Mouse (Mus musculus) kidney, embryonic 14.5 days (tissue): ENCODE results near the gene Stradb. TPM values are rescaled to one million over a fixed set of nuclear protein-coding genes. Genes with fewer than 3 reads are reported as not detected.

Experiments used
- ATAC-seq: fragments of 200-750 bp; cut with Nextera tagmentation; 2 replicates; pipeline ENCODE4 v1.8.0; 2017; ENCODE audit warnings: moderate number of reproducible peaks, mild to moderate bottlenecking, moderate TSS enrichment, moderate library complexity; ENCODE audit not compliant: low FRiP score, low TSS enrichment
- H3K27ac ChIP-seq: fragments of 300-500 bp; sonication (generic); 2 replicates; pipeline ENCODE4 v1.5.1; 2014; ENCODE audit warnings: low read depth, mild to moderate bottlenecking, low read length, moderate library complexity, mixed read lengths
- H3K27me3 ChIP-seq: fragments of 300-500 bp; sonication (generic); 2 replicates; pipeline ENCODE4 v1.6.1; 2014; ENCODE audit warnings: mild to moderate bottlenecking, low read length; ENCODE audit not compliant: control insufficient read depth, insufficient read depth
- H3K36me3 ChIP-seq: fragments of 300-500 bp; sonication (generic); 2 replicates; pipeline ENCODE4 v1.6.1; 2014; ENCODE audit warnings: low read length, mixed read lengths; ENCODE audit not compliant: control insufficient read depth, insufficient read depth
- H3K4me1 ChIP-seq: fragments of 300-500 bp; sonication (generic); 2 replicates; pipeline ENCODE4 v1.6.1; 2014; ENCODE audit warnings: low read length, mixed read lengths; ENCODE audit not compliant: control insufficient read depth, insufficient read depth
- H3K4me2 ChIP-seq: fragments of 300-500 bp; sonication (generic); replicated peaks from 2 replicates; pipeline ENCODE4 v1.6.1; 2014; ENCODE audit warnings: low read depth, mild to moderate bottlenecking, low read length
- H3K4me3 ChIP-seq: fragments of 300-500 bp; sonication (generic); 2 replicates; pipeline ENCODE4 v1.5.1; 2014; ENCODE audit warnings: mild to moderate bottlenecking, low read length
- H3K9ac ChIP-seq: fragments of 300-500 bp; sonication (generic); 2 replicates; pipeline ENCODE4 v1.6.1; 2014; ENCODE audit warnings: low read depth, mild to moderate bottlenecking, low read length, moderate library complexity
- H3K9me3 ChIP-seq: fragments of 300-500 bp; sonication (generic); 2 replicates; pipeline ENCODE4 v1.6.1; 2016; ENCODE audit warnings: low read length; ENCODE audit not compliant: control insufficient read depth
- WGBS: fragments of 180-500 bp; shearing (Covaris S2); extraction: QIAGEN DNeasy Blood & Tissue Kit; methylation state at CpG from one replicate; pipeline ENCODE4 v1.1.7; 2014; 5-methylcytosine and 5-hydroxymethylcytosine counted together
- polyA plus RNA-seq: library from polyadenylated mRNA; unstranded; fragments of >200 nt; fragmentation: Nextera tagmentation; extraction: Ambion mirVana; gene quantifications from 2 replicates; pipeline ENCODE4 v1.2.1, GENCODE M21; 2014

Stradb gene
- polyA plus RNA-seq, 1 experiment from 2014 or later: 24.9 TPM

DNA sequence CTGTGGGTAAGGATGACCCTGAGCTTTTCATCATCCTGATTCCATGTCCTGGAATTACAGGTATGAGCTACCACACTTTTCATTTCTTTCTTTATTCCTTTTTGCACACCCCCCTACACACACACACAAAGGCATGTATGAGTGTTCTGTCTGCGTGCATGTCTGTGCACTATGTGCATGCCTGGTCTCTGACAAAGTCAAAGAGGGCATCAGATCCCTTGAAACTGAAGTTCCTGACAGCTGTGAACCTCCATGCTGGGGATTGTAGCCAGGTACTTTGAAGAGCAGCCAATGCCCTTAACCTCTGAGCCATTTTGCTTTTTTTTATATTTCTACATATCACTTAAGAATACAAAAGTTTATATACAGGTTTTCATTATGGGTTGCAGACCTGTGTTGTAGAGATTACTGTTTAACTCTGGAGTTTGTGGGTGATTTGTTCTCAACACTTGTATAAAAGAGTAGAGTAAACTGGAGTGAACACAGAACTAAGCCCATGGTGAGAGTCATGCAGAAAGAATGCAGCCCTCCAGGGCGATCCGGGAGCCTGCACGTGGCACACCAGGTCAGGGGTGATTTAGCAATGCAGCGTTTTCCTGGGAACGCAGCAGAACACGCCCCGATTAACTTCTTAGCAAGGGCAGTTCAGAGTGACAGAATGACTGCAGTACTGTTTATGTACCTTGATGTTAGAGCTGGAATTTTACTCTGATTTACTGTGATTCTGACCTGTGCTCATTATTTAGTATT is 22.2 kb upstream of the Stradb start:
- no peak overlapping the region for H3K27ac ChIP-seq
- peaks cover 16% of the 10 kb centered on the region; the same call in 1 of the 2 replicates for H3K4me1 ChIP-seq
- H3K4me2 ChIP-seq: no peak overlapping the region
- no peak overlapping the region for H3K9ac ChIP-seq
- H3K27me3 ChIP-seq: no peaks in the 10 kb centered on the region
- no peaks in the 10 kb centered on the region for H3K9me3 ChIP-seq
- H3K4me3 ChIP-seq: no peak overlapping the region
- 11% methylated on average over 8 of the region's 8 CpGs for WGBS
- H3K36me3 ChIP-seq: peaks cover 2% of the 10 kb centered on the region
- peak; percentile 73; the same call in 1 of the 2 replicates for ATAC-seq

DNA sequence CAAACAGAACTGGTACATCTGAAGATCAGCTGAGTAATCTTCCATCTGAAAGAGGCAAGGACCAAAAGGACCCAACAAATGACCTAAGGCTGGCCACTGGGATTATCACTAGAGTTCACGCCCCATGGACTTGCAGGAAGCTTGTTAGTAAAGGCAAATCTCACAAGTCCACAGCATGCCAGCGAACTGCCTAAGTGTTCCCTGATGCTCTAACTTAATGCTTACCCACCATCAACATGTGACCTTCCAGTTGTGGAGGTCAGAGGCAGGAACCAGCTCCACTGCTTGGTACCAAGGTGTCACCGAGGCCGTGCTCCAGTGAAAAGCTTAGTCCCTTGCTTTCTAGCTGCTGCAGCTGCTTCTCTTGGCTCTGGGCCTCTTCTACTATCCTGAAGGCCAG is 21.5 kb upstream of the Stradb start:
- 0 out of 2 replicates have a peak, but pooled peaks have one; percentile 20 for ATAC-seq
- Histone ChIP-seq H3K9ac (no peak overlapping the region), H3K4me3 (no peak overlapping the region), H3K27me3 (no peaks in the 10 kb centered on the region), H3K4me1 (peaks cover 19% of the 10 kb centered on the region; the same call in 1 of the 2 replicates), H3K27ac (0 out of 2 replicates have a peak overlapping the region, but pooled peaks have one; percentile 11), H3K9me3 (no peaks in the 10 kb centered on the region), H3K36me3 (no peaks in the 10 kb centered on the region), H3K4me2 (no peak overlapping the region)
- WGBS: 64% methylated on average over 4 of the region's 4 CpGs

DNA sequence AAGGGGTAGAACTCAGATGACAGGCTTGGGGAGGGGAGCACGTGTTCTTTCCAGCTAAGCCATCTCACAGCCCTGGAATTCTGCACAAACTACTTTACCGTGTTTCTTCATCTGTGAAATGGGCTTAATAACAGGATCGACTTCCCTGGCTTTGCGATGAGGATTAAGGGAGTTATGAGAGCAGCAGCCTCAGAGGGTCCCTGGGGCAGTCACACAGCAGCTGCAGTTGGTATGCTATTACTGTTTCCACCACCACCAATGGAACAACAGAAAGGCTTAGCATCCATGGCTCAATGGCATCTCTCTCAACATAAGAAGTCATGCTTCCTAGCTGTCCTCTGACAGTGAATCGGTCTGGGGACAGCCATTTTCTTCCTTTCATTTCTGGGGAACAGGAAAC is 20.8 kb upstream of the Stradb start:
- no peaks in the 10 kb centered on the region for H3K27me3 ChIP-seq
- H3K9ac ChIP-seq: no peak overlapping the region
- H3K9me3 ChIP-seq: no peaks in the 10 kb centered on the region
- H3K36me3 ChIP-seq: no peaks in the 10 kb centered on the region
- H3K4me1 ChIP-seq: peaks cover 19% of the 10 kb centered on the region; the same call in 1 of the 2 replicates
- H3K4me2 ChIP-seq: no peak overlapping the region
- no peak for ATAC-seq
- WGBS: 84% methylated on average over 5 of the region's 5 CpGs
- H3K27ac ChIP-seq: no peak overlapping the region
- H3K4me3 ChIP-seq: no peak overlapping the region

DNA sequence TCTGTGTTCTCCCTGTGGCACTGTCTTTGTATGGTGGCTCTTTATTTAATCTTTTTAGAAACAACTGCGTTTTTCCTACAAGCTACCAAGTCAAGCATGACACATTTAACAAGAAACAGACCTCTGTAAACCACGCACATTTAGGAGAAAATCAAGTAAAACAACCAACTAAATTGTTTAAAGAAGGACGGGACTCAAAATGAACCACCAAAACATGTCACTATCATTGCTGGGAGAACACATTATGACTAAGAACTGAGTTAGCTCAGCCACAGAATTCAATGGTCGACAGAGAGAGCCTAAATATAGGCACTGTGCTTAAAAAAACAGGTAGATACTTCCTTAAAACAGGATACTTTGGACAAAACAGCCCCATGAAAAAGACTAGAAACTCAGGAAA is 20.3 kb upstream of the Stradb start:
- H3K4me3 ChIP-seq: no peak overlapping the region
- no peak overlapping the region for H3K4me2 ChIP-seq
- no peaks in the 10 kb centered on the region for H3K36me3 ChIP-seq
- WGBS: 68% methylated on average over 4 of the region's 4 CpGs
- H3K27ac ChIP-seq: no peak overlapping the region
- H3K9me3 ChIP-seq: no peaks in the 10 kb centered on the region
- H3K27me3 ChIP-seq: no peaks in the 10 kb centered on the region
- ATAC-seq: no peak
- H3K4me1 ChIP-seq: peaks cover 19% of the 10 kb centered on the region; the same call in 1 of the 2 replicates
- no peak overlapping the region for H3K9ac ChIP-seq

DNA sequence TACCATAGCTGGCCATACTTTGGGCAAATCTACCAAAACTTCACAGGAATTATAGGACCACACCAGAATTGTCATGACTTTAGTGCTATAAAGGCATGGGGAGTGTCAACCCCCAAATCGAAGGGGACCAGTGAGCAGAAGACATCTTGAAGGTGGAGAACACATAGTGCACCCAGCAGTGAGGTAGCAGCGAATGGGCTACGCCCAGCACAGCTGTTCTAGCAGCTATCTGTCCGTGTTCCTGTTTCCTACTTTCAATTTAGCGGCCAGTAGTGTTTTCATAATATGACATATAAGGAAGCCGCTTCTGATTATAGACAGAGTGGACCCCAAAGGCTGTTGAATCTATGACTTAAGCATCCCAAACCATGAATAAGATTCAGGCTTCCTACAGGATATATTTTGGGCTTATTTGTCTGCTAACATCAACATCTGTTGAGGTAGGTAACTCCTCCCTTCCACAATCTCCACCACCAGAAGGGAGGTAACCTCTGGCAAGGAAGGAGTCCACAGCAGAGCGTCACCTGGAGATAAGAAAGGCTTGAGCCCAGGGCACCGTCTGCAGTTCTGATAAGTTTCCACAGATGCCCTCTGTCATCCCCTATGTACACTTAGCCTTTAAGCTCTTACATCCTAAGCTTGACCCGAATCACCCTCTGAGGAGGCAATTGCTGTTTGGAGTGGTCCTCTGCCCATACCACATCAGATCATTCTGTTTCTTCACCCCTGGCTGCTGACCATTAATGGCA is 19.5 kb upstream of the Stradb start:
- 85% methylated on average over 9 of the region's 9 CpGs for WGBS
- Histone ChIP-seq H3K4me1 (peaks cover 19% of the 10 kb centered on the region; the same call in 1 of the 2 replicates), H3K9ac (no peak overlapping the region), H3K9me3 (no peaks in the 10 kb centered on the region), H3K4me3 (no peak overlapping the region), H3K4me2 (no peak overlapping the region), H3K36me3 (no peaks in the 10 kb centered on the region), H3K27ac (no peak overlapping the region), H3K27me3 (no peaks in the 10 kb centered on the region)
- no peak for ATAC-seq

DNA sequence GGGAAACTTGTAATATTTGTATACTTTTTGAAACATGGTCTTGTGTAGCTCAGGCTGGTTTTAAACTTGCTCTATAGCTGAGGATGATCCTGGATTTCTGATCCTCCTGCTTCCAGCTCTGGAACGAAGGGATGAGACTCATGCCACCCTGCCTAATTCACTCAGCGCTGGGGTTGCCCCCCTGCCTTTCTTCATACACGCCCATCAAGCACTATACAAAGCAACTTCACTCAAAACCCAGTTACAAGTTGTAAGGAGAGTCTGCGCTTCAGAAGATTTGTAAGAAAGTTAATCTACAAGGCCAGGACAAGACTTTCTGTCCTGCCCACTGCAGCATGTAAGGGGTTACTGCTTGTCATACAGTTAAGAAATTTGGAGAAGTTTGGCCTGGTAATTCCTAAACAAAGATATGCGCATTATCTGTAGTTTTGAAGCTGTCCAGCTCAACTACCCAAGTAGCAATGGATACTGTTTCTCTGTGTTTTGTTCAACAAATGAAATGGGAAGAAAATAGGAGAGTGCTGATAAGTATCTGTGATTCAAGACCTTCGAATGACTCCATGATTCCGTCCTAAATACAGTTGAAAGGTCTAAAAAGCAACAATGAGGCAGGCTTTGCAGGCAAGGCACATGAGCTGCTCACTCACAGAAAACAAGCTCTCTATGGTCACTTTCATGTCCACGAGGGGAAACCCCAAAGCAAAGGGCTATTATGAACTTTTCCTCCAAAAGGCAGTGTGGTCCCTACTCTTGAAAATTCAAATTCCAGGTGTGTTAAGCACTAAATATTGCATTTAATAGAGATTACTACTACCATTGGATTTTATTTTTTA is 18.5 kb upstream of the Stradb start:
- Histone ChIP-seq H3K27me3 (no peaks in the 10 kb centered on the region), H3K9ac (no peak overlapping the region), H3K9me3 (no peaks in the 10 kb centered on the region), H3K36me3 (no peaks in the 10 kb centered on the region), H3K4me1 (peaks cover 19% of the 10 kb centered on the region; the same call in 1 of the 2 replicates), H3K4me3 (no peak overlapping the region), H3K27ac (no peak overlapping the region), H3K4me2 (no peak overlapping the region)
- WGBS: 84% methylated on average over 8 of the region's 8 CpGs
- ATAC-seq: no peak

DNA sequence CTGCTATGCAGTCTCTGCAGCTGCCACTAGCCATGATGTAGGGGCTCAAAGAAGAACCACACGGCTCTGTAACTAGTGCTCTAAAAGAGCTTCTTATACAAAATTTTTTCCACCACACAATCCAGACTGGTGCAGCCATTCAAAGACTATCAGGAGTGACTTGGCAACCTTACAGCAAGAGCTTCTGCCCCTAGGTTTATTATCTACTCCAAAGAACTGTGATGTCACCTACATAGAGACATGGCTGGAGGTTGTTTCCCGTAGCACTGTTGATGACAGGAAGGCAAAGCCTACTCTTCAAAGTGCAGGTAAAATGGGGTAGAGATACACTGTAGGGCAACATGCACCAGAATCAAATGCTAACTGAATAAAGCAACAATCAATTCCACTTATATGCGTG is 17.6 kb upstream of the Stradb start:
- Histone ChIP-seq H3K36me3 (no peaks in the 10 kb centered on the region), H3K27ac (no peak overlapping the region), H3K4me2 (no peak overlapping the region), H3K4me1 (peaks cover 17% of the 10 kb centered on the region; the same call in 1 of the 2 replicates), H3K9ac (no peak overlapping the region), H3K4me3 (no peak overlapping the region), H3K9me3 (no peaks in the 10 kb centered on the region), H3K27me3 (no peaks in the 10 kb centered on the region)
- WGBS: 85% methylated on average over 3 of the region's 3 CpGs
- no peak for ATAC-seq

DNA sequence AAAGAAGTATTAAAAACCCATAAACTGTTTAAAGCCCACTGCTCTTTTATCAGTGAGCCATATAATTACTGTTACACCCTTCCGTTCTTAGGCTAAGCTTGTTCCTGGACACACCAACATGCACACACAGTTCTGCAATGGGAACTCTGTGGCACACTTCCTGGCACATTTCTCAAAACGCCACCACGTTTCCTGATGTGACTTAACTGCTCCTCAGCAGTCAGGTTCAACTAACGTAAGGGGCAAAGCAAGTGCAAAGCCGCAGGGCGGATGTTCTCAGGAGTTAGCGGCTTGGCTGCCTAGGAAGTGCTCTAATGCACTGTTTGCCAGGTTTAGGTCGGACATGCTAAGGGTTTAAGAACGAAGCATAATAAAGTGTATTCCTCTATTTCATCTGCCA is 17.1 kb upstream of the Stradb start:
- no peak for ATAC-seq
- 68% methylated on average over 9 of the region's 9 CpGs for WGBS
- H3K27me3 ChIP-seq: no peaks in the 10 kb centered on the region
- H3K36me3 ChIP-seq: no peaks in the 10 kb centered on the region
- no peaks in the 10 kb centered on the region for H3K9me3 ChIP-seq
- no peak overlapping the region for H3K27ac ChIP-seq
- H3K4me1 ChIP-seq: peaks cover 12% of the 10 kb centered on the region; the same call in 1 of the 2 replicates
- H3K4me2 ChIP-seq: no peak overlapping the region
- no peak overlapping the region for H3K9ac ChIP-seq
- H3K4me3 ChIP-seq: no peak overlapping the region
